Mouse (Mus musculus) testis, adult 2 months (tissue): ENCODE data around the gene Ccpg1os.

Source experiments
- CTCF ChIP-seq: fragments of 200-500 bp; IDR thresholded peaks from 2 replicates; pipeline ENCODE4 v1.5.1; 2012; ENCODE audit warnings: low read depth, mild to moderate bottlenecking, inconsistent platforms, low read length, moderate library complexity; ENCODE audit not compliant: control insufficient read depth, insufficient read depth, insufficient replicate concordance
- POLR2A ChIP-seq: fragments of 200-500 bp; IDR thresholded peaks from 2 replicates; pipeline ENCODE4 v1.6.1; 2012; ENCODE audit warnings: low read depth, mild to moderate bottlenecking, inconsistent platforms, low read length, moderate library complexity; ENCODE audit not compliant: control insufficient read depth

DNA sequence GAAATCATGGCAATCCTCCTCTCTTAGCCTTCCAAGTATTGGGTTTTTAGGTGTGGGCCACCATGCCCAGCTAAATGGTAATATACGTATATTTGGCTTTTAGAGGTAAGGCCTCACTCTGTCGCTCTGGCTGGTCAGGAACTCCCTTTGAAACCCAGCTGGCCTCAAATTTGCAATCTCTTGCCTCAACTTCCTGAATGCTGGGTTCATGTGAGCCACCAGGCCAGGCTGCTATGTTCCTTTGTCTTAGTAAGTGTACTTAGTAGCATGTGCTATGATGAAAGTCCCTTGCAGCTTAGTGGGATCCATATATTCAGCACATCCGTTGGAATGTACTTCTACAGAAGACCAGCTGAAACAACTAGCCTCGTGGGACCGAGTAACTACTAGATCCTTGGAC is 10.4 kb downstream of the Ccpg1os start:
- TF ChIP-seq POLR2A (no peak), CTCF (no peak)
